Mouse (Mus musculus): Measurements from ENCODE around the gene Tgfb2.

Tgfb2 gene

DNA sequence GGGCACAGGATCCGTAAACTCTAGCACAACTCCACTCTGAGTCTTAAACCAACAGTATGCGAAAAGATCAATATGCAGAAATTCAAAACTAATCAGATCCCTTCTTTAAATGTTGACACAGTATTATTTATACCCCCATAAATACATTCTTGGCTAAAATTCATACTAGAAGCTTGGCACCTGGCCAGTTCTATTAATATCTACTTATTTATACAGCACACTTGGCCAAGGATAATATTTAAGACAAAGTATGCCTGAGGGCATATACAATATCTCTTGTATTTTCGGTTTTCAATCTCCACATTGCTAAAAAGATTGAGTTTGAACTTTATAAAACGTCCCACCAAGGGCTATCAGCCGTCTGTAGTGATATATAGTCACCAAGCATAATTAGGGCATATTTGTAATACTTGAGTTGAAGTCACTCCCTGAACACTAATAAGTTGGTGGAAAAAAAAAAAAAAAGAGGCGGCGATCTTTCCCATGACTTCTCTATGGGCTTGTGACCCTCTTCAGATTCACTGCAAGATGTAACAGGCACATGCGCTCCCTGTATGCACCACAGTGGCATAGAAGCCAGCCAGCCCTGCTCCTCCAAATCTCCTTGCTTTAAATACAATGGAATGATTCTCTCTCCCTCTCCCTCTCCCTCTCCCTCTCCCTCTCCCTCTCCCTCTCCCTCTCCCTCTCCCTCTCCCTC lies 4.4 kb downstream of the Tgfb2 start:
- DNase-seq = no peak

DNA sequence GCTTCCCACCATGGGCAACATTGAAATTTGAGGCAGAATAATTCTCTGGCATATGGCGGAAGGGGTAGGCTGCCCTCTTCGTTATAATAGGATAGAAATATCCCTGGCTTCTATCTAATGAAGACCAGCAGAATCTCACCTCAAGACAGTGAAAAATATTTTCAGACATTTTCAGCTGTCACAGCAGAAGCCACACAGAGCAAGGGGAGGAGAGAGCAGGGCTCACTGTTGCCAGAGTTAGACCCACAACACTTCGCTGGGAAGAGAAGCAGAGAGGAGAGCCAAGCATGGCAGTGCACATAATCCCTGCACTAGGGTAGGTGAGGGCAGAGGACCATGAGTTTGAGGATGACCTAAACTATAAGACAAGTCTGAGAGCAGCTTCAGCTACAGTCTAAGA lies 5.3 kb downstream of the Tgfb2 start:
- no peak for DNase-seq

DNA sequence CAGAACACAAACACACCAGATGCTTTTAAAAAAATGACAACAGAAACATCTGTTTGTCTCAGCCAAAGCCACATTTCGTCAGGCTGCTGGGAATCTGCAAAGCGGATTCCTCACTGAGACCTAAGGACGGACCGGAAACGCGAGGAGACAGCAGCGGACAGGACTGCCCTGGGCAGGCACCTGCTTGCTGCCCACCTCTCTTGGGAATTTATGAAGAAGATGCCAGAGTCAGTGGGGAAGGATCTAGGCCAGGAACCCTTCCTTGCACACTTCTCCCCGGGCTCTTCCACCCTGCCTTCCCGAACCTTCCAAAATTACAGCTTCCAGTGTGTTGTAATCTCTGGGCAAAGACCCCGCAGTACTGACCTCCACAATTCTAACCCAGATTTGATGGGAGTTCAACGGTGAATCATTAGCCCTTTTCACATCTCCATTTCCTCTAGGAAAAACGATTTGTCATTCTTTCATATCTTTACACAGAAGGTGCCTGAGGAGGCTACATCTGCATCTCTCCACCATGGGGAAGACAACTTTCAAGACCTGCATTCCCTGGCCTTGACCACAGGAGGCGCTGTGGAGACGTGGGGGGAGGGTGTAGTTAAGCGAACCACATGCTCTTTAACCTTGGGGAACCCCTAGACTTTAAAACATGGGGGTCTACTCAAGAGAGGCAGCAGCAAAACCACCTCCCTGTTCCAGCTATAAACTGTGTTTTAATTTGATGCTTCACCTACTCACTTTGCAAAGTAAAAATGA lies 7.0 kb downstream of the Tgfb2 start:
- DNase-seq = no peak

DNA sequence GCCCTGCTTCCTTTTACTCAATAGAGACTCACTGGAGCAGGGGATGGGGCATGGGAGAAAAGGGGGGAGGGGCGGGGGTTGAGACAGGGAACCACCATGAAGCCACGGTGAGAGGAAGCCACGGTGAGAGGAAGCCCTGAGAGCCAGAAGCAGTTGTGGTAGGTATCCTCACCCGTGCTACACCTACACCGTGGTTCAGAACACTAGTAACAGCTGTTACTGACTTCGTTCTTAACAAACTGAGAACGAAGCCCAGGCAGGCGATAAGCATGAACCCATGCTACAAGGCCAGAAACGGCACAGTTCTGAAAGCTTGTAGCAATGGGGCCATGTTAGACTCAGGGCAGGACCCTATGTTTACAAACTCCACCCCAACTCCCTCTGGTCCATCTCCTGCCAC lies 9.6 kb downstream of the Tgfb2 start:
- DNase-seq = no peak

GRCm38 (mm10) chr1:186695361-186695760 lies 10.4 kb downstream of the Tgfb2 start:
- DNase-seq = peak; percentile 34

GRCm38 (mm10) chr1:186692370-186692769 lies 13.4 kb downstream of the Tgfb2 start:
- no peak for DNase-seq

DNA sequence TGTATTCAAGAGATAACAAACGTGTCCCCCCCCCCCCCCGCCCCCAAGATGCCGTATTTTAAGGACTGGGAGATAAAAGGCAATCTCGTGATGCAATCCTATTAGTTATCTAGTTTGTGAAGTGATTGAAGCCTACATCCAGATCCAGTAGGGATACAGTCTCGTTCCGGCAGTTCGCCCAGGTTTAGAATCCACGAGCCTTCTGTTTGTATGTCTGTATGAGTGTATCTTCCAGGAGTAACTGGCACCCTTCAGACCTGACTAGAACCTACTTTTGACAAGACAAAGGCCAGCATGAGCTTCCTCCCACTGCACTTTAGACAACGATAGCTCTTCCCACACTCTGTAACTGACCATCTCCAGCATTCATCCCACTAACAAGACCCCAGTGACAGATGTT lies 14.1 kb downstream of the Tgfb2 start:
- DNase-seq = no peak

DNA sequence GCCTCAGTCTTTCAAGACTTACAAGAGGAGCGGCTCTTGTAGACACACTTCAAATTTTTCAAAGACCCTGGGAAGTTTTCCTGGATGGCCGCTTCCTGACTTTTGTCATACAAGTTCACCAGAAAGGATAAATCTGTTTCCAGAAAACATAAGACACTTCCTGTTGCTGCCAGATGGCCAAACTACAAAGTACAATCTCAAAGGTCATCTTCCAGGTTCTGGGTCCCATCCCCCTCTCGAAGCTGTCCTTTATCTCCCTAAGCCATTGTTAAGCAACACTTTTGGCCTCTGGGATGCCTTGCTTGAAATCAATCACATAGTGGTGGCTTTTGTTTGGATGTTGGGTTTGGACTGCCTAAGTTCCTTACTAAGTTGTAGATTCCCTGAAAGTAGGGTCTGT lies 21.7 kb downstream of the Tgfb2 start:
- DNase-seq = peak; percentile 37

- no peak for DNase-seq
Measured at GRCm38 (mm10) chr1:186682606-186683005, 23.2 kb downstream of the Tgfb2 start.

DNA sequence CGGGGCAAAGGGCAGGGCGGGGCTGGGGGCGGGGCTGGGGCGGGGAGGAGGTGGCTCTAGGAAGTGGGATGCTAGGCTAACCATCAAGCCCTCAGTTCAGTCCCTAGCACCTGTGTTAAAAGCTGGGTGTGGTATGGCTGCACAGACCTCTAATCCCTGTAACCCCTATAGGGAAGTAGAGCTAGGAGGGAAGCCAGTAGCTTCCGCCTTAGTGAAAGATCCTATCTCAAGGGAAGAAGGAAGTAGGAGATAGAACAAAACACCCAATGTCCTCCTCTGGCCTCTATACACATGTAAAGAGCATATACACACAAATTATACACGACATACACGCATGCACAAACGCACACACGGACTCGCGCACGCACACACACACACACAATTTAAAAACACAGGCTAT lies 28.2 kb downstream of the Tgfb2 start:
- no peak for DNase-seq

DNA sequence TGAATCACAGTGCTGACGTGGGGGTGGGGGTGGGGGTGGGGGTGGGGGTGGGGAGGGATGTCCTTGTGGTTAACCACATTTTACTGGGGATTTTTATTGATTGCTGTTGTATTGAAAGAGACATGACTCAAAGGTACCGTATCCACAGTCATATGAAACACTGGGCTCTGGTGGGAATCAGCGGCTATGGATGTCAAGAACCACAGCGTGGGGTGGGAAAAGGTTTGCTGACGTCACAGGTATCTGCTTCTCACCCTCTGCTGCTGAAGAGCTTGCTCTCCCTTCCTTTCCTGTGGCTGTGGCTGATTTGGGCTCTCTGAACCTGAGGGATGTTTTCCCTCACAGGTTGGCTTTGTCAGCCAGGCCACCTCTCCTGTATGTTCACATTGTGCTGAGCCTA lies 29.6 kb downstream of the Tgfb2 start:
- no peak for DNase-seq

DNA sequence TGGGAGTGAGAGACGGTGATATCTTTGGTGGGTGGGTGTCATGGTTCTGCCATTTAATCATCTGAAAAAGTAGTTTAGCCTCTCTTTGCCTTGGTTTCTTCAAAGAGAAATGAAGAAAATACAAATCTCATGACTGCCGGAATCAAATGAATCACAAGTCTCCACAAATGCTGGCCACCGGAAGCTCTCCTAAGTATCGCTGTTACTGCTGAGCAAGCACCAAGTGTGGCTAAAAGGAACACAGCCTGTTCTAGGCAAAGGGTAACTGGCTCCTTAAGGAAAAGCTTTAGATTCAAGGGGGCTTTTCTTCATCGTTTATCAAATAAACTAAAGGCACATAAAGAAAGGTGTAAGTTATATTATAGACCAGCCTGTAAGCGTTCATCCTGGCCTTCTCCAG lies 30.5 kb downstream of the Tgfb2 start:
- no peak for DNase-seq

DNA sequence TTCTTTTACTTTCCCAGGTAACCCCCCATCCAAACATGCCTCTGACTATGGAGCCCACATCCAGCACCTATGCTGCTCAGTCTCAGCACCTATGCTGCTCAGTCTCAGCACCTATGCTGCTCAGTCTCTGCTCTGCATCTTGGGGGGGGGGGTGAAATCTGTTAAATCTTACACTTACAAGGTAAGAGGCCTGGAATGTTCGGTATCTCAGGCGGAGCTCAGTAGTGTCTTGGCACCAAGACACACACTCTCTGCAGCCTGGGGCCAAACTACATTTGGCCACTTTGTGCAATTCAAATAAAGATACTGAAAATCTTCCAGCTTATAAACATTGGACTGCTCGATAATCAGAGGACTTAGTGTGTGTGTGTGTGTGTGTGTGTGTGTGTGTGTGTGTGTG lies 31.2 kb downstream of the Tgfb2 start:
- no peak for DNase-seq

DNA sequence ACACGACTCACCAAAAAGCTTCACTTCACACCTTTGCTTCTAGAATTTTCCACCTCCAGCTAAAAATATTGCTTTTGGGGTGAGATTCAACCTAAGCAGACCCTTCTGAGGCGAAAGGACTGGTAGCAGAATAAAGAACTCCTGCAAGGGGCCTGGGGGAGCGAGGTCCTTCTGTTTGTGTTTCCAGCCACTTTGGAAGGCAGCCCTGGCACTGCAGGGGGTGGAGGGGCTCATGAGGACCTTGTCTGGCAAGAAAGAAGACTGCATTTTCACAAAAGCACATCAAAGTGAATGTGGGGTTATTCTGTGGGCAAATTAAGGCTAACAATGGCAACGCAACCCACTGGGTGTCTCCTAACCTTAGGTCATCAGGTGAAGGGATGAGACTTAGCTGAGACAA lies 32.6 kb downstream of the Tgfb2 start:
- DNase-seq = no peak

DNA sequence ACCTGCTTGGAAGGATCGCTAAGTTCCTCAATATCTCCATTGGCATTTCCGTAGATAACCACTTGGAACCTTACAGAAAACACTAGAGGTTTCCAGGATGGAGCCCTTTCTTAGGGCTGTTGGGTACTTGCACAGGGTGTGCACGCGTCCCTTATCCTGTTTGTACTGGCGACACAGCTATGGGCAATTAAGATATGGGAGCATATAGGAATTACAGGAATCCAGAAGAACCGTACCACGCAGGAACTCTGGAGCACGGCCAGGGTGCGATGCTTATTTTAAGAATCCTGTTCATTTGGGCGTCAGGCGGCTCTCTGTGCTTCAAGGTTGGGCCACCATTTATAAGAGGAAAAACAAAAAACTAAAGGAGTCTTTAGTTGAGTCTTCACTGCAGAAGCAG lies 42.4 kb downstream of the Tgfb2 start:
- DNase-seq = no peak

GRCm38 (mm10) chr1:186662996-186663395 lies 42.8 kb downstream of the Tgfb2 start:
- DNase-seq = no peak

- no peak for DNase-seq
Measured at GRCm38 (mm10) chr1:186661206-186661921, 44.4 kb downstream of the Tgfb2 start.

DNA sequence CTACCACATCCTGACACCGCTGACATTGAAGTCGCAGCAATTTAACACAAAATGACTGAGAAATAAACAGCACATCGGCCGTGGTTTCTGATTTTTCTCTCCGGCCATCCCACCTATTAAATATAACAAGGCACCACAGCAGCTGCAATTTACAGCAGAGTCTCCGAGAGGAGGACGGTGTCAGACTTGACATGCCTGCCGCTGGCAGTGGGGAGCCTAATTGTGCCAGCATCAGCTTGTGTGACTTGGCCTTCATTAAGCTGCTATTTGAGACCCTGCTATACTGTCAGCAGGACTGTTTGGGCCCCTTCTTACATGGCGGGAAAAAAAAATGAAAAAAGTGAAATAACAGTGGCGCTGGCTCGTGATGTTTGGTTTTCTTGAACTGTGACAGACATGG lies 47.0 kb downstream of the Tgfb2 start:
- no peak for DNase-seq

- DNase-seq = no peak
Measured at GRCm38 (mm10) chr1:186657559-186658219, 48.1 kb downstream of the Tgfb2 start.

DNA sequence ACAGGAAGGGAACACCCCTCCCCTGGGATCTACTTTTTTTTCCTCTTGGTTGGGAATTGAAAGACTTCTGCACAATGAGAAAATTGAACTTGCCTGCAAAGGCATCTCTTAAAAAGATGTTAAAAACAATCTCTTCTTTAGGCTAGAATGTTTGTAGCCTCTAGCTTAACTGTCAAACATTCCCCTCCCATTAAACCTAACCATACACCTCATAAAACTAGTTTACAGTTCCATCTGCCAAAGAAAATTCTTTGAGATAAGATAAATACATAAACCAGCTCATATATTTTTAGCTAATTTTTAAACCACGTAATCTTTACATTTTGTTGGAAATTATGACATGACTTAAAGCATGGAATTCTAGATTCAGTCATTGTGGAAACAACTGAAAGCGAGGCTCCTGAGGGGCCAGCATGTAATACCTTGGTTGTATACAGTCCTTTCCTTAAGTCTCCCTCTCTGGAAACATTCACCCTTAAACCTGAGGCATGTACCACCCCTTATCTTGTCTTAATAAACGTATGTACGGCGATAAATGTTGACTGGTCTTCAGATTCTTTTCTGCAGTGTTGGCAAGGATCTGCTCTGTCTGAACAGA lies 49.0 kb downstream of the Tgfb2 start:
- DNase-seq = no peak

DNA sequence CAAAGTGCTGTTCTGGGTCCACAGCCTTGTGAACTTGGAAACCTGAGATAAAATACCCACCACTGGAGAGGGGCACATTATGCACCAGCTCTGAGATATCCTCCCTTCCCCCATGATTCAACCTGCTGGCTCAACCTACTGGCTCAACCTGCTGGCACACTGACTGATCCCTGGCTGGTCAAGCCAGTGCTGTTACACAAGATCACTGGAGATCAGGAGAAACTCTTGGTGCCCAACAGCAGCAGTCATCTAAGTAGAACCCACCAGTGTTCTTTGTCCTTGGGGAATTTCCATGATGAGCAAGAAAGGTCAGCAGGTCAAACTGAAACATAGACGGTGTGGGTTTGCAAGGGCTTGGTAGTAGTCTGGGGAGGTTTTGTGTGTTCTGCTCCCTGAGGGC lies 49.6 kb downstream of the Tgfb2 start:
- DNase-seq = no peak

DNA sequence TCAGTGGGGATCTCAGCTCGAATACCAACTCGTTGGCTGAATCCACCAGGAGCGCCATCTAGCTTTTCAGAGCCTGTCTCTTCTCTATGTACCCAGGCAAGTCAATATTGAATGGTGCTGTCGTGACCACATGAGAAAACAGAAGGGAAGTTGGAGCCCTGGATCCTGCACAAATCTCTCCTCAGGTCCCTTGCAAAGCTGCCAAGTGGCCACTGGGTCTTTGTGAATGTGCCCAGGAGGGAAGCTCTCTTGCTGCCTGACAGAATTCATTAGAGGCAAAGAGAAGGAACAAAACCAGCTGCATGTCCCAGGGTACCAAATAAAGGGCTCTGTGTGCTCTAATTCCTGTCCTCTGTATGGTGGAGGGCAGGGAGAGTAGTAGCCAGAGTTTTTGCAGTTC lies 50.7 kb downstream of the Tgfb2 start:
- DNase-seq = no peak

GRCm38 (mm10) chr1:186652208-186652607 lies 53.6 kb downstream of the Tgfb2 start:
- DNase-seq = peak; percentile 18

Data from kidney, postnatal 14 days (tissue).